Mouse (Mus musculus): ENCODE data around the gene Rpl24. TPM values are rescaled to one million over a fixed set of nuclear protein-coding genes. Genes with fewer than 3 reads are reported as not detected.

Rpl24 gene
- polyA plus RNA-seq (2014; fragmentation: Nextera tagmentation; extraction: Ambion mirVana), result 845 and 899 TPM in 2 replicates

DNA sequence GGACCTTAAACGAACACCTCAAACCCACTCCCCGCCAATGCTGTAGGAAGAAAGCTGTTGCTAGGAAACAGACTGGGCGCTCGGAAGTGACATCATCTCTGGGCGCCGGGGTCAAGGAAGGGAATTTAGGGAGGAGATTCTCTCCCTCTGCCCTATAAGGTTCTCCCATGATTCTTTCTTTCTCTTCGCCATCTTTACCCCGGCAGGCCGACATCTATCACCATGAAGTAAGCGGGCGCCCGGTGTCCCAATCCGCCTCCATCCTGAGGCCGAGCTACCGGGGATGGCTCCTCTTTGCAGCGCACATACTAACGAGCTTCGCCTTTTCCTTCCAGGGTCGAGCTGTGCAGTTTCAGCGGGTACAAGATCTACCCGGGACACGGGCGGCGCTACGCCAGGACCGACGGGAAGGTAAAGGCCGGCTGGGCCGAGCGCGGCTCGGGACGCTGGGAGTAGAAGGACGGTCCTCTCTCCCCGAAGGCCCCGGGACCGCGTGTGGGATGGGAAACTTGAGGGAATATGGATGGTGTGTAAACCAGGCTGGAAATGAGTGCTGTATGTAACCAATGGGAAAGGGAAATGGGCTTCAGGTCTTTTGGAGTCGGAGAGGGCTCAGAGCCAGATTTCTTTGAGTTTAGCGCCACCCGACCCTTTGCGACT lies at the start of gene Rpl24:
Gene Rpl24 (plus strand): TSS at position 64 of the 660 bp plus-strand sequence.
- DNase-seq, result peak; percentile 98
- Histone ChIP-seq H3K36me3 (ENCODE audit: insufficient read depth) (peaks cover 35% of the 10 kb centered on the region), H3K9ac (peak within 1 kb of the TSS; percentile 92), H3K4me1 (ENCODE audit: insufficient read depth) (no peaks in the 10 kb centered on the region), H3K27me3 (ENCODE audit: insufficient read depth, low read length) (no peaks in the 10 kb centered on the region), H3K4me3 (ENCODE audit: low read depth, low read length) (peak within 1 kb of the TSS; percentile 73), H3K27ac (ENCODE audit: low read depth) (peak within 1 kb of the TSS; percentile 83), H3K9me3 (ENCODE audit: low read depth, low read length) (no peaks in the 10 kb centered on the region), H3K4me2 (peak within 1 kb of the TSS; percentile 97)
- peak; percentile 94 for ATAC-seq (ENCODE audit: insufficient read depth)
- no peak for TF ChIP-seq CTCF (IDR thresholded peaks at IDR 0.05; ENCODE audit: low read depth)
- WGBS, result under 1% methylated on average over 42 of the region's 42 CpGs

DNA sequence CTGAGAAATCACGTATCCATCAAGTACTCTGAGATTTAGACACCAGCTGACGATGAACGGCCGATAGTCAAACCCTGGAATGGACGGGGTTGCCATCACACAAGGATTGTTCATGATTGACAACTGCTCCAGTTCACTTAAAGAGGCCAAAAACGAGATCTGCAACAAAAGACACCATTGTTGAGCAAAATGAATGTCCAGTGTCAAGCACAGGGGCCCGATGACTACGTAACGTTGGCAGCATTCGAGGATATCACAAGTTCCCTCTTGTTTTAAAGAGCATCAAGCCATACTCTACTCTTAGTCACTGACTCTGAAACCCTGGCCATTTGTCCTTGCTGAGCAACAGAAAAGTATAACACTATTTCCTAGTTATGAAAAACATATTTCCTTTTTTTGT lies 44.0 kb upstream of the Rpl24 start:
- peaks cover 51% of the 10 kb centered on the region for H3K36me3 ChIP-seq (ENCODE audit: insufficient read depth)
- no peaks in the 10 kb centered on the region for H3K27me3 ChIP-seq (ENCODE audit: insufficient read depth, low read length)
- 91% methylated on average over 10 of the region's 10 CpGs for WGBS
- no peak overlapping the region for H3K27ac ChIP-seq (ENCODE audit: low read depth)
- no peak for TF ChIP-seq CTCF (IDR thresholded peaks at IDR 0.05; ENCODE audit: low read depth)
- ATAC-seq (ENCODE audit: insufficient read depth), result no peak
- H3K4me1 ChIP-seq (ENCODE audit: insufficient read depth), result no peaks in the 10 kb centered on the region
- H3K9me3 ChIP-seq (ENCODE audit: low read depth, low read length), result no peaks in the 10 kb centered on the region
- no peak overlapping the region for H3K9ac ChIP-seq
- no peak for DNase-seq
- no peak overlapping the region for H3K4me3 ChIP-seq (ENCODE audit: low read depth, low read length)
- H3K4me2 ChIP-seq, result no peak overlapping the region

DNA sequence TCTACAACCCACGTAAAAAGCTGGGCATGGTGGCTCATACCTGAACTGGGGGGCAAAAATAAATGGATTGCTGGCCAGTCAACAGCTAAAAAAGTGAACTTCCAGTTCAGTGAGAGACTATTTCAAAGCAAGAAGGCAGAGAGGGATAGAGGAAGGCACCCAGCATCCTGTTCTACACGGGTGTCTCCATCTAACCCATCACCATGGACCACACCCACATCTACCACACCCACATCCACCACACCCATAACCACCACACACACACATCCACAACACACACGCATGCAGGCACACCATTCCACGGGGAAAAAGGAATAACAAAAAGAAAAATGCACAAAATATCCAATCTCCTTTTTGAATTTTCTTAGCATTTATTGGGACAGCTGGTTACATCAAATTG lies 42.1 kb upstream of the Rpl24 start:
- ATAC-seq (ENCODE audit: insufficient read depth) (no peak), DNase-seq (no peak)
- H3K36me3 ChIP-seq (ENCODE audit: insufficient read depth), result peaks cover 46% of the 10 kb centered on the region
- WGBS, result 92% methylated on average over 4 of the region's 4 CpGs
- no peaks in the 10 kb centered on the region for H3K27me3 ChIP-seq (ENCODE audit: insufficient read depth, low read length)
- H3K4me2 ChIP-seq, result no peak overlapping the region
- H3K4me1 ChIP-seq (ENCODE audit: insufficient read depth), result no peaks in the 10 kb centered on the region
- no peaks in the 10 kb centered on the region for H3K9me3 ChIP-seq (ENCODE audit: low read depth, low read length)
- no peak overlapping the region for H3K27ac ChIP-seq (ENCODE audit: low read depth)
- no peak for TF ChIP-seq CTCF (IDR thresholded peaks at IDR 0.05; ENCODE audit: low read depth)
- H3K4me3 ChIP-seq (ENCODE audit: low read depth, low read length), result no peak overlapping the region
- H3K9ac ChIP-seq, result no peak overlapping the region

DNA sequence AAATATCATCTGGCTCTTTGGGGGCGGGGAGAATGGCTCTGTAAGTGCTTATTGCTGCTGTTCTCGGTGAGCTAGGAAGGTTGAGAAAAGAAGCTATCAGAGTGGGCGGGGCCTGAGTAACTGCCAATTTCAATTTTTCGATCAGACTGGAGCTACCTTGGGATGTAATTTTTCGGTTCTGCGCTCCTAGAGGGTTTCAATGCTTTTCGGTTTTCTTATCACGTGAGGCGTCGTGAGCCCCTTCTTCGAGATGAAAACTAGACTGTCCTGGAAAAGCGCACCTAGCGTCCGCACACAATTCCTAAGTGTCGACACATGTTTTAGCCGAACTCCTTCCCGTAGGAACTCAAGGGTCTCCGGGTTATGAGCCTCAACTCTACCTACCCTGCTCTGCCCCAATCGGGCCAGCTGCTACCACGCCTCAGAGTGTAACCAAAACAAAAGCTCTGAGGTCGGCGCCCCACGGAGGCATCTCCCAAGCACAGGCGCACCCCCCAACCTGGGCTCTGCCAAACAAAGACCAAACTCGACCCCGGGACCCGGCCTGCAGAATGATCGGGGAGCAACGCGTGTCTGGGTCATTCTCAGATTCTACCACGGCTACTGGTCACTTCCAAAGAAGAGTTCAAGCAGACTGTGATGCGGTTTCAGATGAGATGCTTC lies 32.3 kb upstream of the Rpl24 start:
- Histone ChIP-seq H3K4me1 (ENCODE audit: insufficient read depth) (no peaks in the 10 kb centered on the region), H3K9me3 (ENCODE audit: low read depth, low read length) (no peaks in the 10 kb centered on the region), H3K27ac (ENCODE audit: low read depth) (no peak overlapping the region), H3K27me3 (ENCODE audit: insufficient read depth, low read length) (no peaks in the 10 kb centered on the region), H3K4me2 (peak overlapping the region; percentile 73), H3K4me3 (ENCODE audit: low read depth, low read length) (peak overlapping the region; percentile 63), H3K9ac (peak overlapping the region; percentile 65), H3K36me3 (ENCODE audit: insufficient read depth) (0 out of 2 replicates have a peak, but pooled peaks cover 7% of the 10 kb centered on the region)
- TF ChIP-seq CTCF (IDR thresholded peaks at IDR 0.05; ENCODE audit: low read depth), result peak; percentile 10; the same call in 1 of the 2 replicates
- ATAC-seq (ENCODE audit: insufficient read depth) (peak; percentile 48), DNase-seq (peak; percentile 60)
- WGBS, result under 1% methylated on average over 32 of the region's 32 CpGs

DNA sequence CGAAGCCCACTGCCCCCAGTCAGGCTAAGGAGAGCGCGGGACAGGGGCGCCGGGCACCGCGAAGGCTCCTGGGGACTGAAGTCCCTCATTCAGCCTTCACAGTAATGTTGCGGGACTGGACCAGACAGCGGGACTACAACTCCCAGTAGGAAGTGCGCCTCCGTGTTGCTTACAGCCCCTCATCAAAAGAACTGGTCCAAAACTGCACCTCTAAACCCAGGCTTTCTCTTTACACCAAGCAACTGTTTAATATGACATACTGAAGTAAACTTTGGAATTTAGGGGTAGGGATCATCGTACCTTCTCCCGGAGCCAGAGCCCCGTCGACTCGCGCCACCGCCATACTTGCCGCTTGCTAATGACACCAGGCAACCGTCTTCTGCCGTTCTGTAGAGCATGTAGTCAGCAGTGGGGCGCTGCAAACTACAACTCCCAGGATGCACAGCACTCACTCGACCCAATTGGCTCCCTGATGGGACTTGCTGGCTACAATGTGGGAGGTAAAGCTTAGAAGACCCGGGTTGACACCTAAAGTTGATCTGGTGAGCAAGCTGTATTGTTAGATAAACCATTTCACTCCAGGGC lies 31.5 kb upstream of the Rpl24 start, which contains the start of gene Cep97:
Gene Cep97 (minus strand): TSS at position 403 of the 585 bp plus-strand sequence.
- WGBS, result under 1% methylated on average over 24 of the region's 24 CpGs
- Histone ChIP-seq H3K4me2 (peak within 1 kb of the TSS; percentile 73), H3K36me3 (ENCODE audit: insufficient read depth) (0 out of 2 replicates have a peak, but pooled peaks cover 5% of the 10 kb centered on the region), H3K4me1 (ENCODE audit: insufficient read depth) (no peaks in the 10 kb centered on the region), H3K27ac (ENCODE audit: low read depth) (no peak within 1 kb of the TSS), H3K9me3 (ENCODE audit: low read depth, low read length) (no peaks in the 10 kb centered on the region), H3K4me3 (ENCODE audit: low read depth, low read length) (peak within 1 kb of the TSS; percentile 63), H3K9ac (peak within 1 kb of the TSS; percentile 65), H3K27me3 (ENCODE audit: insufficient read depth, low read length) (no peaks in the 10 kb centered on the region)
- peak; percentile 94 for DNase-seq
- ATAC-seq (ENCODE audit: insufficient read depth), result peak; percentile 99
- no peak for TF ChIP-seq CTCF (IDR thresholded peaks at IDR 0.05; ENCODE audit: low read depth)

DNA sequence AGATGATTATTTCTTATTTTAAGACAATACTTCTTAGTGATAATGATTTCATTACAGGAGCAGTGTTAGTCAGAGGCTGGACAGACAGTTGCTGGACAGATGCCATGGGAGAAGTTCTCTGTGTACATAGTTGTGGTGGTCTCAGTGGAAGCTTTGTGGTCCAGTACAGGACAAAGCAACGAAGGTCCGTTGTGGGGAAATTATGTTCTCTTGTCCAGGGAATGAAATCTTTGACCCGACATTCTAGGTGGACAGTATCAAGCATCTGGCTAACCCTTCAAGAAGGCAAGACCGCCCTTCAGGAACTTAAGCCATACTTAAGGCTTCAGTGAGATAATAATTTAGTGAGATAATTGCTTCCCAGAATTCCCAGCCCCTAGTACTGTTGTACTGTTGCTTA lies 27.3 kb upstream of the Rpl24 start:
- H3K9ac ChIP-seq, result no peak overlapping the region
- H3K4me1 ChIP-seq (ENCODE audit: insufficient read depth), result no peaks in the 10 kb centered on the region
- no peaks in the 10 kb centered on the region for H3K9me3 ChIP-seq (ENCODE audit: low read depth, low read length)
- no peak overlapping the region for H3K4me3 ChIP-seq (ENCODE audit: low read depth, low read length)
- no peak for TF ChIP-seq CTCF (IDR thresholded peaks at IDR 0.05; ENCODE audit: low read depth)
- H3K27me3 ChIP-seq (ENCODE audit: insufficient read depth, low read length), result no peaks in the 10 kb centered on the region
- no peak for ATAC-seq (ENCODE audit: insufficient read depth)
- no peak overlapping the region for H3K27ac ChIP-seq (ENCODE audit: low read depth)
- no peaks in the 10 kb centered on the region for H3K36me3 ChIP-seq (ENCODE audit: insufficient read depth)
- H3K4me2 ChIP-seq, result no peak overlapping the region
- 77% methylated on average over 4 of the region's 4 CpGs for WGBS
- DNase-seq, result no peak

DNA sequence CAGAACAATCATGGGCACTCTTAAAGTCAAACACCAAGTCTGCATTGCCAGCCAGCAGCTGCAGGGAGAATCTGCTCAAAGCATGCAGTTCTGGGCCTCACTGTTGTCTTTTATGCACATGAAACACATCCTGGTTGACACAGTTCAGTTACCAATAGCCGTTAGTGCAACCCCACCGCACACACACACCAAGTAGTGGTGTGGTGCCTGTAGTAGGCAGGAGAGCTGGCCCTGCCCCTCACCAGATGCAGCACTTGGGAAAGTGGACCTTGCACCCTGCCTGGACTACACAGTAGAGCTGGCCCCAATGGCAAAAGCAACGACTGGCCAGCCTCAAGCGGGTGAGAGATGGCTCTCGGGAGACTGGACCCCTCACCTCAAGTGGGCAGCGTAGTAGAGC lies 26.4 kb upstream of the Rpl24 start:
- TF ChIP-seq CTCF (IDR thresholded peaks at IDR 0.05; ENCODE audit: low read depth), result no peak
- Histone ChIP-seq H3K27me3 (ENCODE audit: insufficient read depth, low read length) (no peaks in the 10 kb centered on the region), H3K4me3 (ENCODE audit: low read depth, low read length) (no peak overlapping the region), H3K9ac (no peak overlapping the region), H3K4me2 (no peak overlapping the region), H3K9me3 (ENCODE audit: low read depth, low read length) (no peaks in the 10 kb centered on the region), H3K27ac (ENCODE audit: low read depth) (no peak overlapping the region), H3K36me3 (ENCODE audit: insufficient read depth) (no peaks in the 10 kb centered on the region), H3K4me1 (ENCODE audit: insufficient read depth) (no peaks in the 10 kb centered on the region)
- WGBS, result 82% methylated on average over 6 of the region's 6 CpGs
- ATAC-seq (ENCODE audit: insufficient read depth) (no peak), DNase-seq (no peak)

All from lung, embryonic 14.5 days (tissue).